Mouse (Mus musculus): ENCODE measurements at regions not wholly inside any gene's neighbourhood (a gene's known extent, or its start where the extent isn't known, plus 50 kb on each side); places are given as distances from the start of the nearest gene placed in this dataset.
"Not testable (repeated sequence)": the region's sequence is repeated elsewhere in the genome, so short reads cannot be mapped to it uniquely, and the experiment has no call there.

DNA sequence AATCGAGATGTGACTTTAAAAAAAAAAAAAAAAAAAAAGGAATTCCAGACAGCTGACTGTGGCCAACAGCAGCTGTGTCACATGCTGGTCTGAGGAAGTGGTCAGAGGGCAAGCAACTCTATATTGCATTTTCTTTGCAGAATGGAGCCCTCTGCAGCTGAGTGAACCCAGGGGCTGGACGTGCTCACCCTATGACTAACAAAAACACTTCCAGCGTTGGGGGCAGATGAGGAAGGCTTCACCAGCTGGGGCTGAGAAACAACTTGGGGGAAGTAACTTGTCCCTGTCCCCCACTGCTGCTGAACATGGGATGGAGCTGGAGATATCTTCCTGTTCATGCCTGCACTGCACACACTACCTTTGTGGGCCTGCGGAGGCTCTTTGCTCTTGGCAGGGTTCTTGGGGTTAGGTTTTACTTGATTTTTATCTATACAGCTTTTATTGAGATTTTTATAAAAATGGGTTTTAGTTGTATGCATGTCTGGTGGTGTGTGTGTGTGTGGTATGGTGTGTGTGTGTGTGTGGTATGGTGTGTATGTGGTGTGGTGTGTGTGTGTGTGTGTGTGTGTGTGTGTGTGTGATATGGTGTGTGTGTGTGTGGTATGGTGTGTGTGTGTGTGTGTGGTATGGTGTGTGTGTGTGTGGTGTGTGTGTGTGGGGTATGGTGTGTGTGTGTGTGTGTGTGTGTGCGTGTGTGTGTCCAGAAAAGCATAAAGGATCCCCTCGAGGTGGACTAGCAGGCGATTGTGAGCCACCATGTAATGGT lies 57.0 kb upstream of the Itm2b start:
- Histone ChIP-seq H3K9me3 (ENCODE audit: control insufficient read depth, low read length) (no peaks in the 10 kb centered on the region), H3K27ac (replicated peaks; ENCODE audit: low read depth, low read length) (no peak overlapping the region), H3K36me3 (ENCODE audit: control insufficient read depth, insufficient read depth, low read length) (no peaks in the 10 kb centered on the region), H3K4me1 (ENCODE audit: control insufficient read depth, insufficient read depth, low read length) (no peaks in the 10 kb centered on the region), H3K4me3 (ENCODE audit: low read depth, low read length) (no peak overlapping the region), H3K4me2 (ENCODE audit: low read depth, severe bottlenecking) (no peak overlapping the region), H3K9ac (ENCODE audit: low read length) (no peak overlapping the region), H3K27me3 (ENCODE audit: control insufficient read depth, insufficient read depth, low read length) (no peaks in the 10 kb centered on the region)
- DNase-seq (ENCODE audit: low spot score) (no peak), ATAC-seq (ENCODE audit: insufficient number of reproducible peaks, low FRiP score, low TSS enrichment, low read depth) (no peak)
- 82% methylated on average over 7 of the region's 7 CpGs for WGBS

DNA sequence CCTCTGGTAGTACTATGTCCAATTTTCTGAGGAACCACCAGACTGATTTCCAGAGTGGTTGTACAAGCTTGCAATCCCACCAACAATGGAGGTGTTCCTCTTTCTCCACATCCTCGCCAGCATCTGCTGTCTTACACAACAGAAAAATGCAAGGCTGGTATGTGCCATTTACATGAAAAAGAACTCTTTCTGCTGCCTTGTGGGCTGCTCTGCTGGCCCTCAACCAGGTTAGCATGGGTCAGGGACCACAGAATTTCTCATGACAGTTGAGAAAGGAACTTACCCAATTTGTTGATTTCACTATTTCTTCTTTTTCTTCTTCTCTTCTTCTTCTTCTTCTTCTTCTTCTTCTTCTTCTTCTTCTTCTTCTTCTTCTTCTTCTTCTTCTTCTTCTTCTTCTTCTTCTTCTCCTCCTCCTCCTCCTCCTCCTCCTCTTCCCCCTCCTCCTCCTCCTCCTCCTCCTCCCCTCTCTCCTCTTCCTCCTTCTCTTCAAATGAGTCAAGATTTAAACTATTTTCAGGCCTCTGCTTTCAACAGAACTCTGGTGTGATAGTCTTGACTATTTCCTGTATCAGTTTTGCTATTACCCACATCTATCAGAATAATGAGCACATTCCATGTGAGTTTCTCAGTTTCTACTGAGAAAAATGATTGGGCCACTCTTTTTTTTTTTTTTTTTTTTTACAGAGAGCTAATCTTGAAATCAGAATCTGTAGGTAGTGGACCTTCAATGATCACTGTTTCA lies 56.3 kb upstream of the Itm2b start:
- DNase-seq (ENCODE audit: low spot score); H3K9ac ChIP-seq (ENCODE audit: low read length); H3K9me3 ChIP-seq (ENCODE audit: control insufficient read depth, low read length); H3K4me2 ChIP-seq (ENCODE audit: low read depth, severe bottlenecking); H3K36me3 ChIP-seq (ENCODE audit: control insufficient read depth, insufficient read depth, low read length); H3K4me3 ChIP-seq (ENCODE audit: low read depth, low read length); H3K27me3 ChIP-seq (ENCODE audit: control insufficient read depth, insufficient read depth, low read length); H3K4me1 ChIP-seq (ENCODE audit: control insufficient read depth, insufficient read depth, low read length); ATAC-seq (ENCODE audit: insufficient number of reproducible peaks, low FRiP score, low TSS enrichment, low read depth); H3K27ac ChIP-seq (replicated peaks; ENCODE audit: low read depth, low read length): not testable (repeated sequence)
- 86% methylated on average over 1 of the region's 1 CpGs for WGBS

DNA sequence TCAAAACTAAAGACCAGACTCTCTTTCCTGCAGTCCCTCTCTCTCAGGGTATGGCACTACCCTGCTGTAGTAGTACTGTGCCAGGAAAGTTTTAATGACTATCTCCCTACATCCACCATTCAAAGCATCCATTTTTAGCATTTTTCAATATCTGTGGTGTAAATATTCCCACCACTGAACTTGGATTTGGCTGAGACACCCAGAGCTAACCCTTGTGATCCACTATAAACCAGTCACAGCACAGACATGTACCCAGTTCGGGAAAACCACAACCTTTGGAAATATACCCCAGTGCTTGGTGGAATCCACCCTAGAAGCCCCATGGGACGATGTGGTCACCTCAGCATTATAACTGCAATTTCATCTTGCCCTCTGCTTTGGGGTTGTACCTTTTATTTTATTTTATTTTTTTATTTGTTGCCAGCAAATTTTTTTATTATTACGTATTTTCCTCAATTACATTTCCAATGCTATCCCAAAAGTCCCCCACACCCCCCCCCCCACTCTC lies 54.8 kb upstream of the Itm2b start:
- H3K4me1 ChIP-seq (ENCODE audit: control insufficient read depth, insufficient read depth, low read length): no peaks in the 10 kb centered on the region
- no peaks in the 10 kb centered on the region for H3K9me3 ChIP-seq (ENCODE audit: control insufficient read depth, low read length)
- H3K9ac ChIP-seq (ENCODE audit: low read length): no peak overlapping the region
- no peaks in the 10 kb centered on the region for H3K27me3 ChIP-seq (ENCODE audit: control insufficient read depth, insufficient read depth, low read length)
- H3K27ac ChIP-seq (replicated peaks; ENCODE audit: low read depth, low read length): no peak overlapping the region
- DNase-seq (ENCODE audit: low spot score) (no peak), ATAC-seq (ENCODE audit: insufficient number of reproducible peaks, low FRiP score, low TSS enrichment, low read depth) (no peak)
- no peak overlapping the region for H3K4me2 ChIP-seq (ENCODE audit: low read depth, severe bottlenecking)
- no peak overlapping the region for H3K4me3 ChIP-seq (ENCODE audit: low read depth, low read length)
- H3K36me3 ChIP-seq (ENCODE audit: control insufficient read depth, insufficient read depth, low read length): no peaks in the 10 kb centered on the region
- WGBS: 91% methylated on average over 3 of the region's 3 CpGs

DNA sequence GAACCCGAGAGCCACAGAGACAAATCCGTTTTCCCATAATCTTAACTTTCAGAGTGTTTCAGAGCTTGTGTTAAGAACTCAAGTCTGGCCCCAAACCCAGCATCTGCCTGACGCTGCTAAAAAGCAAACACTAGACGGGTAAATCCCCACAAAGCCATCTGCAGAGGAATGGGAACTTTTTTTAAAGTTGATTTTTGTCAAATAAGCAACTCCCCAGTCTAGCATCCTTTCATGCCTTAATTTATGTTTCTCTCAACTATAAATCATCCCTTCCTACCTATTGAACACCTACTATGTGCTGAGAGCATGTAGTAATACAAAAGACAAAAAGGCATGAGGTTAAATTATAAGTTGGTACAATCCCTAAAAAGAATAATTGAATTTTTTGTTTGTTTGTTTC lies 50.8 kb upstream of the Itm2b start:
- no peak overlapping the region for H3K4me3 ChIP-seq (ENCODE audit: low read depth, low read length)
- no peak for ATAC-seq (ENCODE audit: insufficient number of reproducible peaks, low FRiP score, low TSS enrichment, low read depth)
- H3K4me1 ChIP-seq (ENCODE audit: control insufficient read depth, insufficient read depth, low read length): no peaks in the 10 kb centered on the region
- H3K9ac ChIP-seq (ENCODE audit: low read length): no peak overlapping the region
- H3K9me3 ChIP-seq (ENCODE audit: control insufficient read depth, low read length): no peaks in the 10 kb centered on the region
- H3K27me3 ChIP-seq (ENCODE audit: control insufficient read depth, insufficient read depth, low read length): no peaks in the 10 kb centered on the region
- DNase-seq (ENCODE audit: low spot score): no peak
- no peak overlapping the region for H3K4me2 ChIP-seq (ENCODE audit: low read depth, severe bottlenecking)
- no peaks in the 10 kb centered on the region for H3K36me3 ChIP-seq (ENCODE audit: control insufficient read depth, insufficient read depth, low read length)
- 75% methylated on average over 4 of the region's 4 CpGs for WGBS
- H3K27ac ChIP-seq (replicated peaks; ENCODE audit: low read depth, low read length): no peak overlapping the region

Data from limb, embryonic 11.5 days (tissue).